Comparison of ENCODE assay signal across 15 mouse cellular contexts in genomic region chr4:82220724-82221123, GRCm38 (mm10).
DNase-seq lines count a peak whose midpoint lies in the region; ATAC-seq lines count a peak whose summit lies in the region.
"Had no signal": no experiment of that assay in that cellular context is flagged by ENCODE, and none has a peak within 500 bp of the region (broad histone marks: within the 10 kb centered on the region; RNA-seq: fewer than 3 reads in every experiment).

No protein-coding gene starts in this region.

- H3K27me3 ChIP-seq in hindbrain, embryonic 11.5 days (ENCODE audit: control insufficient read depth, insufficient read depth, low read length): no peaks in the 10 kb centered on the region
- no peaks in the 10 kb centered on the region for H3K27me3 ChIP-seq in hindbrain, embryonic 12.5 days
- no peaks in the 10 kb centered on the region for H3K27me3 ChIP-seq in embryonic facial prominence, embryonic 10.5 days (replicated peaks; ENCODE audit: low read depth, poor library complexity, severe bottlenecking)
- H3K27me3 ChIP-seq in hindbrain, embryonic 13.5 days: no peaks in the 10 kb centered on the region
- H3K27me3 ChIP-seq in neural tube, embryonic 11.5 days (ENCODE audit: control insufficient read depth, insufficient read depth, low read length): no peaks in the 10 kb centered on the region
- H3K27me3 ChIP-seq: CH12.LX; neural tube, embryonic 12.5 days; Patski had no signal

- no peaks in the 10 kb centered on the region for H3K9me3 ChIP-seq in hindbrain, embryonic 11.5 days (ENCODE audit: control insufficient read depth, low read length)
- H3K9me3 ChIP-seq in hindbrain, embryonic 12.5 days (replicated peaks): no peaks in the 10 kb centered on the region
- H3K9me3 ChIP-seq in embryonic facial prominence, embryonic 10.5 days: no peaks in the 10 kb centered on the region
- no peaks in the 10 kb centered on the region for H3K9me3 ChIP-seq in hindbrain, embryonic 13.5 days
- no peaks in the 10 kb centered on the region for H3K9me3 ChIP-seq in neural tube, embryonic 11.5 days (ENCODE audit: control insufficient read depth, low read length)
- H3K9me3 ChIP-seq: neural tube, embryonic 12.5 days had no signal

- H3K4me3 ChIP-seq in hindbrain, embryonic 11.5 days (ENCODE audit: low read depth, low read length): no peak overlapping the region
- H3K4me3 ChIP-seq in hindbrain, embryonic 12.5 days: no peak overlapping the region
- no peak overlapping the region for H3K4me3 ChIP-seq in embryonic facial prominence, embryonic 10.5 days
- no peak overlapping the region for H3K4me3 ChIP-seq in hindbrain, embryonic 13.5 days
- no peak overlapping the region for H3K4me3 ChIP-seq in neural tube, embryonic 11.5 days (ENCODE audit: low read depth, low read length)
- H3K4me3 ChIP-seq: neural tube, embryonic 12.5 days had no signal

- no peak overlapping the region for H3K27ac ChIP-seq in hindbrain, embryonic 11.5 days (ENCODE audit: low read depth, low read length)
- H3K27ac ChIP-seq in hindbrain, embryonic 12.5 days: no peak overlapping the region; the same call in 1 of the 2 replicates
- H3K27ac ChIP-seq in embryonic facial prominence, embryonic 10.5 days (replicated peaks): peak overlapping the region; percentile 74
- H3K27ac ChIP-seq in hindbrain, embryonic 13.5 days: peak overlapping the region; percentile 36; the same call in 1 of the 2 replicates
- no peak overlapping the region for H3K27ac ChIP-seq in neural tube, embryonic 11.5 days (ENCODE audit: low read depth, low read length)
- H3K27ac ChIP-seq: neural tube, embryonic 12.5 days had no signal

- no peaks in the 10 kb centered on the region for H3K36me3 ChIP-seq in hindbrain, embryonic 11.5 days (ENCODE audit: control insufficient read depth, insufficient read depth, low read length)
- no peaks in the 10 kb centered on the region for H3K36me3 ChIP-seq in hindbrain, embryonic 12.5 days
- H3K36me3 ChIP-seq in embryonic facial prominence, embryonic 10.5 days (replicated peaks): no peaks in the 10 kb centered on the region
- no peaks in the 10 kb centered on the region for H3K36me3 ChIP-seq in hindbrain, embryonic 13.5 days
- H3K36me3 ChIP-seq in neural tube, embryonic 11.5 days (ENCODE audit: control insufficient read depth, insufficient read depth, low read length): no peaks in the 10 kb centered on the region
- H3K36me3 ChIP-seq: neural tube, embryonic 12.5 days had no signal

- H3K4me2 ChIP-seq in hindbrain, embryonic 11.5 days (replicated peaks; ENCODE audit: low read depth, low read length): no peak overlapping the region
- H3K4me2 ChIP-seq in hindbrain, embryonic 12.5 days (replicated peaks): no peak overlapping the region
- H3K4me2 ChIP-seq in hindbrain, embryonic 13.5 days: no peak overlapping the region
- no peak overlapping the region for H3K4me2 ChIP-seq in neural tube, embryonic 11.5 days (ENCODE audit: low read depth)
- H3K4me2 ChIP-seq: neural tube, embryonic 12.5 days had no signal

- 37% methylated on average over 8 of the region's 8 CpGs for WGBS in hindbrain, embryonic 11.5 days
- WGBS in hindbrain, embryonic 12.5 days: 30% methylated on average over 8 of the region's 8 CpGs
- 41% methylated on average over 8 of the region's 8 CpGs for WGBS in embryonic facial prominence, embryonic 10.5 days
- 31% methylated on average over 8 of the region's 8 CpGs for WGBS in hindbrain, embryonic 13.5 days
- 31% methylated on average over 8 of the region's 8 CpGs for WGBS in neural tube, embryonic 11.5 days

- no peak overlapping the region for H3K9ac ChIP-seq in hindbrain, embryonic 11.5 days (ENCODE audit: low read depth, low read length)
- no peak overlapping the region for H3K9ac ChIP-seq in hindbrain, embryonic 12.5 days
- no peak overlapping the region for H3K9ac ChIP-seq in hindbrain, embryonic 13.5 days
- no peak overlapping the region for H3K9ac ChIP-seq in neural tube, embryonic 11.5 days (ENCODE audit: low read length)
- H3K9ac ChIP-seq: liver, postnatal 0 days; neural tube, embryonic 12.5 days had no signal

- H3K4me1 ChIP-seq in hindbrain, embryonic 11.5 days (replicated peaks; ENCODE audit: control insufficient read depth, insufficient read depth, low read length): no peaks in the 10 kb centered on the region
- peaks cover 13% of the 10 kb centered on the region for H3K4me1 ChIP-seq in hindbrain, embryonic 12.5 days
- H3K4me1 ChIP-seq in embryonic facial prominence, embryonic 10.5 days: peaks cover 26% of the 10 kb centered on the region
- peaks cover 12% of the 10 kb centered on the region for H3K4me1 ChIP-seq in hindbrain, embryonic 13.5 days (replicated peaks)
- H3K4me1 ChIP-seq in neural tube, embryonic 11.5 days (ENCODE audit: control insufficient read depth, insufficient read depth, low read length): no peaks in the 10 kb centered on the region; the same call in 1 of the 2 replicates

- DNase-seq in hindbrain, embryonic 11.5 days (ENCODE audit: low spot score): peak; percentile 36
- DNase-seq in embryonic facial prominence, embryonic 10.5 days (ENCODE audit: low spot score): peak; percentile 48
- peak; percentile 41 for DNase-seq in neural tube, embryonic 11.5 days (ENCODE audit: low spot score)
- DNase-seq in adrenal gland, adult 2 months: no peak
- DNase-seq in ovary, adult 18-20 months (ENCODE audit: low spot score): no peak
- DNase-seq: cerebellum, postnatal 10 days; gastrocnemius, postnatal 36 days; kidney, postnatal 10 days; layer of hippocampus, adult 9-11 months; liver, postnatal 0 days had no signal

- 0 out of 2 replicates have a peak, but pooled peaks have one; percentile 43 for ATAC-seq in hindbrain, embryonic 11.5 days (ENCODE audit: low FRiP score)
- ATAC-seq in hindbrain, embryonic 12.5 days (ENCODE audit: low FRiP score): no peak
- ATAC-seq in hindbrain, embryonic 13.5 days (ENCODE audit: low FRiP score): no peak
- ATAC-seq in neural tube, embryonic 11.5 days (ENCODE audit: insufficient read depth, low FRiP score, low TSS enrichment): no peak
- ATAC-seq: liver, postnatal 0 days; Patski had no signal

Comparison
In these comparisons a context has a peak if more than half of its experiments do, and no peak if none do; other contexts are left out.
1. H3K27ac ChIP-seq: peak in embryonic facial prominence, embryonic 10.5 days (single experiment) and hindbrain, embryonic 13.5 days (single experiment); none in hindbrain, embryonic 11.5 days (single experiment), hindbrain, embryonic 12.5 days (single experiment) and neural tube, embryonic 11.5 days (single experiment).
2. DNase-seq: peak in hindbrain, embryonic 11.5 days (single experiment), embryonic facial prominence, embryonic 10.5 days (single experiment) and neural tube, embryonic 11.5 days (single experiment); none in adrenal gland, adult 2 months (single experiment) and ovary, adult 18-20 months (single experiment).